Mouse (Mus musculus) cerebellum, adult 11 months (tissue): ENCODE results near the gene Ina.
A peak's percentile ranks its signal among the peaks of the same experiment; 100 is the strongest.
"Not testable (repeated sequence)": the region's sequence is repeated elsewhere in the genome, so short reads cannot be mapped to it uniquely, and the experiment has no call there.

ENCODE experiments used
- DNase-seq: peaks from one replicate; pipeline ENCODE4 v3.0.0; 2022

Ina gene

DNA sequence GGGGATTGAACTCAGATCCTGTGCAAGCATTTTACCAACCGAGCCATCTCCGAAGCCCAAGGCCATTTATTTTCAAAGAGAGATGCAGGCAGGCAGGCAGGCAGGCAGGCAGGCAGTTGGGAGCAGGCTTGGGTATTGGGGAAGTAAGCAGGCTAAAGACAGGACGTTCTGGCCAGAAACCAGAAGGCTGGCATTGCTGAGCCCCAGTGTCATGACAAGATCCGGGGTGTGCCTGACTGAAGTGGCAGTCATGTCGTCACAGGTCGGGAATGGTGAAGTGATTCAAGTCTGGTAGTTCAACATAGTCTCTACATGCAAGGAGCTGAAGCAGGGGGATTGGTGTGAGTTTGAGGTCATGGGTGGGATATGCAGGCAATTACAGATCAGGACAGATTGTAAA lies 26.9 kb upstream of the Ina start:
- DNase-seq, result no peak

DNA sequence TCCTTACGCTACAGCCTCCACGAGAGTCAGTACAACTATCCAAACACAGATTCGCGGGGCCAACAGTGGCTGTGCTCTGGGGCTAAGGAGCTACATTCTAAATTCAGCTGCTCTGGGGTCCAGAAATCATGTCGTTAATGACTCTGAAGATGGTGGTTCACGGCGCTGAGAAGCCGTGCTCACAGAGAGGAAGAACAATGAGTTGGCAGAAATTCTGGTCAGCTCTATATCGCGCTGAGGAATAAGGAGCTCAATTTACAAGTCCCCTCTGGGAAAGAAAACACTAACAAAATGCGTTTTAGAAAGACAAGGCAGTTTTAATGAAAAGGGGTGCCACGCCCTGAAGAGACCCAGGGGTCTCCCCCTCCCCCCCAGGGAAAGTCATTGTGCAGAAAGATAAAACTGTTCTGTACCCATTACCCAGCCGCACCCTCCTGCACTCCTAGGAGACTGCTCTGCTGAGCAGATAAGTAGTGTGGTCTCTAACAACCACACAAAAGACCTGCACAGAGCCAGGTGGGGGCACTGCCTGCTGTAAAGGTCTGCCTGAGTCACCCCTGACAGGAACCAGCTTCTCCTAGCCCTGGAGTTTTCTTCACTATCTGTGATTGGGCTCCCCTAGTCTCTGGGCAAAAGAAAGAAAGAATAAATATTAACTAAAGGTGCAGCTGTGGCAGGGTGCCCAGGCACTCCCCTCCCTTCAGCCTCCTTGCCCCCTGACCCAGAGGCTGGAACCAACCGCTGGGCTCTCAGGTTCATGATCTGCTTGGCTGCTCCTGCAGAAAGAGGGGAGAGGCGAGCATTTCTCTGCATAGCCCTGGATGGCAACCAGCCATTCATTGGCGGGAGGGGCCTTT lies 26.0 kb upstream of the Ina start:
- DNase-seq, result no peak

DNA sequence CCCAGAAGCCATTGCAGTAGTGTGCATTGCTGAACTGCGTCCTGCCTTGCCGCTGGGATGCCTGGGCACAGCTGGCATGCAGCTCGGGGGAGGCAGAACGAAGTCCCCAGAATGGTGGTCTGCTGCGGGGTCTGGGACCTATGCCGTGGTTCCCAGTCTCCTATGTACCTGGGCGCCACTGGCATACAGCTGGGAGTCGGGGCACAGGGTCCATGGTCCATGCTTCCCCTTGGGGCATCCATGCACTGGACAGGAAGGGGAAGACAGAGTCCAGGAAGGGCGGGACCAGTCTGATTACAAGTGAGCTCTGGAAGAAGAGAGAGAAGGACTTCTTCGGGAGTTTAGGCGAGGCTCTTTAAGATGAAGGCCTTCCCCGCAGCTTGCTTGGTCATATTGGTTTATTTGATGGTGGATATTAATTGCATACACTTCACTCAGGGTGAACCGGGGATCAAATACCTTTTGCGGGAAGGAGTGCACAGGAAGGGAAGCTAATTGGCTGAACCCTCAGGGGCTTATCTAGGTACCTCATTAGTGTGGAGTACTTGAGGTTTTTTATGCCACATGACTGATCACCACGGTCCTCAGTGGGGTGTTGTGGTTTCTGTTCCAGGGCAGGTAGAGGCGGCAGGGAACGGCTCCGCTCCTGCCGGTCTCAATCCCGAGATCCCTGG lies 24.9 kb upstream of the Ina start:
- DNase-seq, result no peak

DNA sequence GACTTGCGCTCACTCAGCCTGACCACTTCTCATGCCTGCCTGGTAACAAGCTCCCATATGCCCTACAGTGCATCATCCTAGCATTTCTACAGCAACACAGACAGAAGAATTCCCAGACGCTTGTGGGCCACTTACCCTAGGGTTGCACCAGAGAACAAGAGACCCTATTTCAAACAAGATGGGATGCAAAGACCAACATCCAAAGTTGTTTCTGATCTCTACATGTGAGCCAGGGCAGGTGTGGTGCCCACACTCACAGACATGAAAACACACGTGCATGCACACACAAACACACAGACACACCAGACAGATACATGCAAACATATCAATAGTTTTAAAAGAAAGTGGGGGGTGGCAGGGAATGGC lies 24.4 kb upstream of the Ina start:
- DNase-seq, result no peak

DNA sequence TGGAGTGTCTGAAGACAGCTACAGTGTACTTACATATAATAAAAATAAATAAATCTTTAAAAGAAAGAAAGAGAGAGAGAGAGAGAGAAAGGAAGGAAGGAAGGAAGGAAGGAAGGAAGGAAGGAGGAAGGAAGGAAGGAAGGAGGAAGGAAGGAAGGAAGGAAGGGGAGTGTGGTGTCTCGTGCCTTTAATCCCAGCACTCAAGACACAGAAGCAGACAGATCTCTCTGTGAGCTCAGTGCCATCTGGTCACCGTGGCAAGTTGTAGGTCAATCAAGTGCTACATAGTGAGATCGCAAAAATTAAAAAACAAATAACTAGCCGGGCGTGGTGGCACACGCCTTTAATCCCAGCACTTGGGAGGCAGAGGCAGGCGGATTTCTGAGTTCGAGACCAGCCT lies 23.9 kb upstream of the Ina start:
- not testable (repeated sequence) for DNase-seq

DNA sequence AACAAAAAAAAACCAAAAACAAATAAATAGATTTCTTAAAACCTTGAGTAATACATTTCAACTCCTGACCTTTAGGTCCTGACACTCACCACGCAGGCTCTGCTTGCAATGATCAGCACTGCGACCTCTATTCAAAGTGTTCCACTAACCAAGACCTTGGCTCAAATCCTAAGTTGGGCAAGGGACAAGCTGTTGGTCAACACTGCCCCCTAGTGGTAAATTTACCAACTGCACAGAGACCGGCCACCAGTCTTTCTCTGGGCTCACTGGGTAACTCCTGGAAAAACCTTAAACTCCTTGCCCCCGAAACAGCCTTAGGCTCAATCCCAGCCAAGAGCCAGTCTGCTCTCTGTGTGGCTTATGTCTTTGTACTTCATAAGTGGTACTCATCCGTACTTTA lies 23.4 kb upstream of the Ina start:
- peak; percentile 81 for DNase-seq

DNA sequence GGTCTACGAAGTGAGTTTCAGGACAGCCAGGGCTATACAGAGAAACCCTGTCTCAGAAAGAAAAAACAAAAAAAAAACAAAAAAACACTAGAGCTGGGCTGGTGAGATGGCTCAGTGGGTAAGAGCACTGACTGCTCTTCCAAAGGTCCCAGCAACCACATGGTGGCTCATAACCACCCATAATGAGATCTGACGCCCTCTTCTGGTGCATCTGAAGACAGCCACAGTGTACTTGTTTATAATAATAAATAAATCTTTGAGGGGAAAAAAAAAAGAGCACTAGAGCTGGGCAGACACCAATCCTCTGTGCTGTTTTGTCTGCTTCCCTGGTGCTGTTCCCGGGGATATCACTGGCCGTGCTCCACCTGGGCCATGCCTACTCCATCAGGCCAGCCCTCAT lies 22.2 kb upstream of the Ina start:
- not testable (repeated sequence) for DNase-seq

DNA sequence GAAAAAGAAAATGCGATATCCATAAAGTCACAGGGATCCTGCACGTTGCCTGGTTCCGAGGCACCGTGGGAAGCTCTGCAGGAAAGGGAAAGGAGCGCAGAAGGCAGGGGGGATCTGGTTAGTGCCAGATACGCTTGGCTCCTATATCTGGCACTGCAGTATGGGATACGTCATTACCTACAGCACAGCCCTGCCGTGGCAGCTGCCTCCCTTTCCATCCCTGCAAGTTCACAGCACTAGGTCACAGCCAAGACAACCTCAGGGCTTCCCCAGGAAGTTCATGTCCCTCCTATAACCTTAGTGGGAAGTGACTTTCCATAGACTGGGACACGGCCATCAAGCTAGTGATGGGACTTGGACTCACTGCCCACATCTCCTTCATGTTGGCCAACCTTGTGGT lies 18.4 kb upstream of the Ina start:
- no peak for DNase-seq

DNA sequence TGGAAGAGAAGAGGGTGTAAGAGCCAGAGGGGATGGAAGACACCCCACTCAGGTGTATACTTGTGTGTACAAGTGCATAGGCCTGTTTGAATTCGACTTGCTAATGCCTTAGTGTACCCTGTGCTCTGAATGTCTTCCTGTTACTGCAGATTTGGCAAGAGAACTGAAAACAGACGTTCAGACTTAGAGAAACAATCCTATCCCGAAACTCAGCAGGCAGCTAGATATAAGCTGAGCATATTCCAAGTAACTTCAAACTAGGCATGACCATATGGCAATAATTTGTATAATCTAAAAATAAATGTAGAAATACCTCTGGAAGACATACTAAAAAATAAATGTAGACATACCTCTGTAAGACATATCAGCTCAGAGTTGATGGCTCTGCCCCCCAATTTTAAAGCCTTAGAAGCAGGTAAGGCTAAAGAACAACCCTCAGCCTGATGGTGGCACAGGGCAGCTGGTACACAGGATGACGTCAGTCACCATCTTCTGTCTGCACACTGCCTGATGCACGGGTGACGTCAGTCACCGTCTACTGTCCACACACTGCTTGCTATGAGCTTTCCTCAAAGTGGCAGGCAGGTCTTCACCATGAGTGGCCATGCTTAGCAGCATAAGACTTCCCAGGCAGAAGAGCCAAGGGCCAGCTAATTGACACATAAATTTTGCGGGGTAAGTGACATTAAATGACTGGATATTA lies 16.2 kb upstream of the Ina start:
- no peak for DNase-seq

DNA sequence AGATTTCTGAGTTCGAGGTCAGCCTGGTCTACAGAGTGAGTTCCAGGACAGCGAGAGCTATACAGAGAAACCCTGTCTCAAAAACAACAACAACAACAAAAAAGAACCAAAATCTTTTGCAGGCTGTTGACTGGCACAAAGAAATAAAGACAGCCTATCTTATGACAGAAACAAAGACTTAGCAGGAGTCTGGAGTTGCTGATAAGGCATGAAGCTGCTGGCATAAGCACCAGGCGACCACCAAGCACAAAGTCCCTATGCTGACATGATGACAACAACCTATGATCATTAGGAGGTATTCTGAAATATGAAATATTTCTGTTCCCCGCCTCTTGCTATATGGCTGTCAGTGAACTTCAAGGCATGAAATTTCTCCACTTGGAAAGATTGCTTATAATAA lies 15.5 kb upstream of the Ina start:
- no peak for DNase-seq

DNA sequence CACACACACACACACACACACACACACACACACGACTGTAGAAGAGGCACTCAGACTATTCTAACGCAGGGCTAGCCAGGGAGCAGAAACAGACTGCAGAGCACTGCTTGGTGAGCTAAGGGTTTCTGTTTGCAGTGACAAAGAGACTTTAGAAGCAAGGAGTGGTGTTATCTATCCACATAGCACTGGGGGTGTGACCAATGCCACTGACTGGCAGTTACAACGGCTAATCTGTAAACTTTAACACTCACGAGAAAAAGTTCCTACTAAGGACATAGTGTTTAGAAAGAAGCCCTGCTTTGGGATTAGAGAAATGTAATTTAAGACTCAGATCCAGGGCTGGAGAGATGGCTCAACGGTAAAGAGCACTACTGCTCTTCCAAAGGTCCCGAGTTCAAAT lies 14.7 kb upstream of the Ina start:
- no peak for DNase-seq

DNA sequence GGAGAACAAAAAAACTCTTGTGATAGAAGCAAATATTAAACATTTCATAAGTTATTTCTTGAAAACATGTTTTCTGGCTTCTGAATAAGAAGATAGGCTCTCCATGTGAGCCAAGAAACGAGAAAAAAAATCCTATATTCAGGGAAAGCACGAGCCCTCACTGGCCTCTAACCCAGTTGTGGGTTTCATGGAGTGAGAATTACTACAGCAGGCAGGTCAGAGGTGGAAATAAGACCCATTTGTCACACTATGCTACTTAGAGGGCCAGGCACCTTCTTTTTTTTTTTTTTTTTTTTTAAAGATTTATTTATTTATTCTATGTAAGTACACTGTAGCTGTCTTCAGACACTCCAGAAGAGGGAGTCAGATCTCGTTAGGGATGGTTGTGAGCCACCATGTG lies 14.1 kb upstream of the Ina start:
- not testable (repeated sequence) for DNase-seq

DNA sequence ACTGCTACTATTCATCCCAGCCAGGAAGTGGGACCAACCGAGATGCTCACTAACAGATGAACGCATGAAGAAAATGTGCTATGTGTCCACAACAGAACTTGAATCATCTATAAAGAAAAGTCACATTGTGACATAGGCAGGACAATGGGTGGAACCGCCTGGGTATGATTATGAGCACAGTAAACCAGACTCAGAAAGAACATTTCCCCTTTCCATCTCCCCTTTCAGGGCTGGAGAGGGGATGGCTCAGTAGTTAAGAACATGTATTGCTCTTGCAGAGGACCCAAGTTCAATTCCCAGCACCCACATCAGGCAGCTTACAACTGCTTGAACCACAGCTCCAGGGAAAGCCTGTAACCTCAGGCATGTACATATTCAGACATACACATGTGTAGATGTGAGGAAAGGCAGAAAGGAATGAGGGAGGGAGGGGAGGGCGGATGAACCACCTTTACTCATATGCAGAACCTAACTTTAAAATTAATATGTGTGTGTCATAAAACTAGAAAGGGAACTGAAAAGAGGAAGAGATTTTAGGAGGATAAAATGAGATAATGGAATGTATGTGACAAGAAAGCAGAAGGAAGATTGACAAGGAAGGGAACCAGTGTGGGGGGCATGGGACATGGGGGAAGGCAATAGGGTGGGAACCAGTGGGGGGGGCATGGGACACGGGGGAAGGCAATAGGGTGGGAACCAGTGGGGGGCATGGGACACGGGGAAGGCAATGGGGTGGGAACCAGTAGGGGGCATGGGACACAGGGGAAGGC lies 10.6 kb upstream of the Ina start:
- DNase-seq, result no peak

DNA sequence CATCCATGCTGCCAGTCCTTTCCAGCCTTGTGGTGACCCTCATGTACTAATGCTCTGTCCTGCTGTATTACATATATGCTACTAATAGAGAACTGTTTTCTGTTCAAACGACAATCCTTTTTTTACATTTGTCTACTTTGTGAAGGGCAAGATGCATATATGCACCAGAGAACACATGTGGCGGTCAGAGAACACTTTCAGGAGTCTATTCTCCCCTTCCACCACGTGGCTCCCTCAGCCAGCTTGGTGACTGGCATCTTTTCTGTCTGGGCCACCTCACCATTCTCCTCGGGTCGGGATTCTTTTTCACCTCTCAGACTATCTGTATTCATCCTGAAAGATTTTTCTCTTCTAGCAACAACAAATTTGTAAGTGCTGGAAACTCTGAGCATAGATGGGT lies 8.6 kb upstream of the Ina start:
- DNase-seq, result no peak

DNA sequence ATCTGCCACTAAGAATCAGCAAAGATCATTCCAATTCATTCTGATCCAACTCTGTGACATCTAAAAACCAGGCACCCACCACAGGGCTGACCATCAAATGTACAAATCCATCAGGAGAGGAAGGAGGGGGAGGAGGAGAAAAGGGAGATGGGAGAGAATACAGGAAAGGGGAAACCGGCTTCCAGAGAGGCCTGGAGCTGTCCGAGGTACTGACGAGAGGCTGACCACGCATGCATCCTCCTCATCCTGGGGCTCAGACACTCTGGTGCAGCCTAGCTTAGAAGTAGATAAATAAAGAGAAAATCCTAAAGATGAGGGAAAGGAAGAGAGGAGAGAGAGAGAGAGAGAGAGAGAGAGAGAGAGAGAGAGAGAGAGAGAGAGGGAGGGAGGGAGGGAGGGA lies 8.2 kb upstream of the Ina start:
- no peak for DNase-seq

DNA sequence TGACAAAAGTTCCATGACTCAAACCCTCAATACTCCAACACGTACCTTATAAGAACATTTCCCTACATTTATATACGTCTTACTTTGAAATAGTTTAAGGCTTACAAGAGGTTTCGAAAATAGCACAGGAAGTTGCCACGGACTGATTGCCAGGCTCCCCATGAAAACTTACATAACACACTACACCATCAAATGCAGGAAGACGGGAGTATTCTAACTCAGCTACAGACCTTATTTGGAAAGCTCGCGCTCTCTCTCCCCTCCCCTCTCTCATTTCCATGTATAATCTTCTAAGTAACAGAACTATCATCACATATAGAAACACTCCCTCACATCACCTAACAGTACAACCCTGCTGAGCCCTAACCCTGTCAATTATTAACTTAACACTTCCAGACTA lies 5.1 kb upstream of the Ina start:
- no peak for DNase-seq

DNA sequence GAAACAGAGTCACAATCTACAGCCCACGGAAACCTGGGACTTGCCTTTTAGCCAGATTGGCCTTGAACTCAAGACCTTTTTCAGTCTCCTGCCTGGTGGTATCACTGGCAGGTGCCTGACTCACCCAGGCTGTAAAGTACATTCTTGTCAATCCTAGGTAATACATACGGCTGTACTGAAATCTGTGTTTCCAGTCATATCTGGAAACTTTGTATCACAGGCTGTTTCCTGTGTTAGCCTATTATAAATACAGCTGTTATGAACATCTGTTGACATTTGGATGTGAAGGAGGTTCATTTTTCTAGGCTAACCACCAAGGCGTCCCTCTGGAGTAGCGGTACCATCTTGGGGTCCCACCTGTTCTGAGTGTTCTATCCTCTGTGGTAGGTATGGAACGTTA lies 4.6 kb upstream of the Ina start:
- DNase-seq, result no peak

DNA sequence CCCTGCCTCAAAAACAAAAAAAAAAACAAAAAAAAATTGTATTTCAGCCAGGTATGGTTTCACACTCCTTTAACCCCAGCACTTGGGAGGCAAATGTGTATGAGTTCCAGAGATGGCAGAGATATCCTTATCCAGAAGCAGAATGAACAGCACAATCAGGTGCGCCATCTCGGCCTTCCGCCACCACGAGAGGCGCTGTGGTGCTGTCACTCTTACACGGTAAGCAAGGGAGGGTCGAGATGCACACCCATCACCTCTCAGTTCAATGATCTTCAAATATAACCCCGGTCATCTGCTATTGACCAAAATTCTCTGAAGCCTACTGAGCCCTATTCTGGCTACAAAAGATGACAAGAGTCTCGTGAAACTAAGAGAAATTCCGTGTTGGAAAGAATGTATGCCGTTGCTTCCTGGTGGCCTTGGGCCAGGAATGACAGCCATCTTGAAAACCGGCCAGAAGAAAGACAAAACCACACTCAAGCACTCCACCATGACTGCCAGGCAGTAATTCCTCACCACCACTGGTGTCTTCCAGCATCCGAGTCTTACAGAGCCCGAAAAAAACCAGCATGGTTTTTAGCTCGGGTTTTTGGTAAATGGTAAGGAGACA lies 1.9 kb upstream of the Ina start:
- no peak for DNase-seq

DNA sequence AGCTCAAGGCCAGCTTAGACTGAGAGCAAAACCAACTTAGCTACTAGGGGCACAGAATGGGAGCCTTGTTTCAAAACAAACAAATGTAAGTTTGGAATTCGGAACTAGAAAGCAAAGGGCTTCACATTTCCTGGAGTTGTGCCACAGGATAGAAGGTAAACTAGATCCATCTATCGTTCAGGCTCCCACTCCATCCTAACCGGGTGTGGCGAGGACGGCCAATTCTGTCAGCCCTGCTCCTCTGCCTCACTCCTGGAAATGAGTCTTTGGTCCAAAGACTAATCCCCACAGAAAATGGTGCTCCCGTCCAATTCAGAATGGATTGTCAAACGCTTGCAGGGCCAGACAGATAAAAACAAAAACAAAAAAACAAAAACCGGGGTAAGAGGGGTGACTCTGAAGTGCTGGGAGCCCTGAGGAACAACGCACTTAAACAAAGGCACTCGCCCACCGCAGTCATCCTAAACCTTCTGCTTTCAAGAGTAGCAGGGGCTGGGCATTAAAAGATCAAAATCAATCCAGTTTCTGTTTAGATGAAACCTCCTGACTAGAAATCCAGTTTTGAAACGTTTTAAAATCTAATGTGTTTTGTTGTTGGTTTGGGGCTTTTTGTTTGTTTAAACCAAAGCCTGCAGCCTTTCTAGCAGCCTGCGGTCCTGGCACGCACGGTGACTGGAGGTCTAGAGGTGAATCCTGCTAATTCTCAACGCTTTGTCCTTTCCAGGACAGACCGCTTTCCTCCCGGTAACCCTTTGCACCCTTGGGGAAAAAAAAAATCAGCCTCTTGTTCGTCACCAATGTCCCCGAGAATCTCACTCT lies 949 bp upstream of the Ina start:
- DNase-seq, result no peak

DNA sequence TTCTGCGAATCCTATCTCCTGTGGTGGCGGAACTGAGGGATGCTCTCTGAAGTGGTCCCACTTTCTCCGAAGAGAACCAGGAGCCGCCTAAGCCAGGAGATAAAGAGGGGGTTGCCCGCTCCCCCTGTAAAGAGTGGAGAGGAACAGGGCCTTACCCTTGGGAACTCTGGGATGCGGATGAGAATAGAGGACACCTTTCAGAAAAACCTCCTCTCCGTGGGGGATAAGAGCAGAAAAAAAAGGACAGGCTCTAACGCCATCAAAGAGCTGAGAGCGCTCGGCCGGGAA lies 395 bp upstream of the Ina start:
- no peak for DNase-seq

DNA sequence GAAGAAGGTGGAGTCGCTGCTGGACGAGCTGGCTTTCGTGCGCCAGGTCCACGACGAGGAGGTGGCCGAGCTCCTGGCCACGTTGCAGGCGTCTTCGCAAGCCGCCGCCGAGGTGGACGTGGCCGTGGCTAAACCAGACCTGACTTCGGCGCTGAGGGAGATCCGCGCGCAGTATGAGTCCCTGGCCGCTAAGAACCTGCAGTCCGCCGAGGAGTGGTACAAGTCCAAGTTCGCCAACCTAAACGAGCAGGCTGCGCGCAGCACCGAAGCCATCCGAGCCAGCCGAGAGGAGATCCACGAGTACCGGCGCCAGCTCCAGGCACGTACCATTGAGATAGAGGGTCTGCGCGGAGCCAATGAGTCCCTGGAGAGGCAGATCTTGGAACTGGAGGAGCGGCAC lies 898 bp downstream of the Ina start:
- DNase-seq, result peak; percentile 47

DNA sequence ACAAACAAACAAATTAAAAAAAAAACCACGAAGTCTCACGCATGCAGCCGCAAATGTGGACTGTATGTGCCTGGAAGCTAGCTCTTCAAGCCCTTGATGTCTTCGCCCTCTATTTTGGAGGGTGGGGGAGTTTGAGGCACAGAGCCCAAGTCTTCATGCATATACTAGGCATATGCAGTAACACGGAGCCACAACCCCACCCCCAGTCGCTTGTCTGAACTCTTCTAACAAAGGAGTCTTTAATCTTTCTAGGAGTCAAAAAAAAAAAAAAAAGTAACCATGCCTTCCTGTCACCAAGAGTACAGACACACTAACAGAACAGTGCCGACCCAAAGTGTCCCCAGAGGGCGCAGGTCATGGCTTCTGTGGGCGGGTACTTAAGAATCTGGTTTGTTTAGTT lies 1.5 kb downstream of the Ina start:
- no peak for DNase-seq
